Mouse (Mus musculus) brain, embryonic 18.5 days (tissue): Measurements from ENCODE around the gene Atn1.
A peak's percentile ranks its signal among the peaks of the same experiment; 100 is the strongest.

ENCODE experiments used
- DNase-seq: peaks from one replicate; pipeline ENCODE4 v3.0.0-alpha.2; 2012; ENCODE audit warnings: low read depth, low spot score

Gene Atn1

DNA sequence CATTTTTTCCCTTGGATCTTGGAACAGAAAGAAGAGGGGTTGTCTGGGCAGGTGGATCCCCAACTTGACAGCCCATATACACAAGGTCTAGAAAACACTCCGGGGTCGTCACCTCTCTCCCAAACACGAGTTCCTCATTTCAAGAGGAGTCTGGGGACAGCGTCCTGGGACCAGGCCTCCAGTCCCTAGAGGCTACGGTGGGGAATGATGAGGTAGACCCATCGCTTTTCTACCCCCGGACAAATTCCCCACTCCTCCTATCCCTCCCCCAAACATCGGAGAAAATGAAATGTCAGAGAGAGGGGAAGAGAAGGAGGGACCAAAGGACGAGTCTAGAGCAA, 12.3 kb upstream of the Atn1 start:
- no peak for DNase-seq

GRCm38 (mm10) chr6:124767920-124768703, 11.8 kb upstream of the Atn1 start:
- DNase-seq, result no peak

GRCm38 (mm10) chr6:124767536-124767919, 11.2 kb upstream of the Atn1 start:
- no peak for DNase-seq

GRCm38 (mm10) chr6:124765951-124766350, 9.6 kb upstream of the Atn1 start:
- no peak for DNase-seq

- DNase-seq, result no peak
Measured at GRCm38 (mm10) chr6:124759259-124759658, 2.9 kb upstream of the Atn1 start.

- DNase-seq, result no peak
Measured at GRCm38 (mm10) chr6:124758849-124759232, 2.5 kb upstream of the Atn1 start.

- DNase-seq, result no peak
Measured at GRCm38 (mm10) chr6:124757909-124758848, 1.9 kb upstream of the Atn1 start.

GRCm38 (mm10) chr6:124757351-124757880, 1.1 kb upstream of the Atn1 start:
- DNase-seq, result no peak

GRCm38 (mm10) chr6:124756652-124757350, 477 bp upstream of the Atn1 start:
- DNase-seq, result no peak

DNA sequence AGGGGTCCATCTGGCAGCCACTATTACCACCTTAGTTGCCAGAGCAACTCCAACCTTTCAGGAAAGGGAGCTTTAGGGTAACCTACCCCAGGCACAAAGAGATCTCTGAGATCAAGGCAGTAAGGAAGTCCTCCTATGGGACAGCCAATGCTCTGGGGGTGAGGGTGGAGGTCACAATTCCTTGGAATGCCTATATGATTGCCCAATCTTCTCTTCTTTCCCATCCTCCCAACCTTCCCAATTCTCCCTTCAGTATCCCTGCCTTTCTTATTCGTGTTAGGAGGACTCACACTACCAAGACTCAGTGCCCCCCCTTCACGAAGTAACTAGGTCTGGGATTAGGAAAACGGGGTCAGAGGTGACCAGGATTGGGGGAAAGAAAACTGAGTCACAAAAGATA, 1.0 kb downstream of the Atn1 start:
- DNase-seq, result no peak

DNA sequence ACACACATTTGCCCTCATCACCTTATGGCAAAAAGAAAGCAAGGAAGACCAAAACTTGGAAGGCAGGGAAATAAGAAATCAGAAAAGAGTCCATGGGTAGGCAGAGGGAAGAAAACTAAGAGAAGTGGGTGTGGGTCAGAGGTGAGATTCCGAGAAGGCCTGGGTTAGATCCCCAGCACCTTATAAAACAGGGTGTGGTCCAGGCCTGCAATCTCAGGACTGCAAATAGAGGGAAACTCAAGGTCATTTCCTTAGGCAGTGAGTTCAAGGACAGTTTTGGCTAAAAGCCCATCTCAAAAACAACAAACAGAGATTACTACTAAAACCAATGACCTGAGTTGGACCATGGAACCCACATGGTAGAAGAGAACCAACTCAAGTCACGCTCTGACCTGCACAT, 2.5 kb downstream of the Atn1 start:
- no peak for DNase-seq

- no peak for DNase-seq
Measured at GRCm38 (mm10) chr6:124750405-124750804, 5.9 kb downstream of the Atn1 start.

DNA sequence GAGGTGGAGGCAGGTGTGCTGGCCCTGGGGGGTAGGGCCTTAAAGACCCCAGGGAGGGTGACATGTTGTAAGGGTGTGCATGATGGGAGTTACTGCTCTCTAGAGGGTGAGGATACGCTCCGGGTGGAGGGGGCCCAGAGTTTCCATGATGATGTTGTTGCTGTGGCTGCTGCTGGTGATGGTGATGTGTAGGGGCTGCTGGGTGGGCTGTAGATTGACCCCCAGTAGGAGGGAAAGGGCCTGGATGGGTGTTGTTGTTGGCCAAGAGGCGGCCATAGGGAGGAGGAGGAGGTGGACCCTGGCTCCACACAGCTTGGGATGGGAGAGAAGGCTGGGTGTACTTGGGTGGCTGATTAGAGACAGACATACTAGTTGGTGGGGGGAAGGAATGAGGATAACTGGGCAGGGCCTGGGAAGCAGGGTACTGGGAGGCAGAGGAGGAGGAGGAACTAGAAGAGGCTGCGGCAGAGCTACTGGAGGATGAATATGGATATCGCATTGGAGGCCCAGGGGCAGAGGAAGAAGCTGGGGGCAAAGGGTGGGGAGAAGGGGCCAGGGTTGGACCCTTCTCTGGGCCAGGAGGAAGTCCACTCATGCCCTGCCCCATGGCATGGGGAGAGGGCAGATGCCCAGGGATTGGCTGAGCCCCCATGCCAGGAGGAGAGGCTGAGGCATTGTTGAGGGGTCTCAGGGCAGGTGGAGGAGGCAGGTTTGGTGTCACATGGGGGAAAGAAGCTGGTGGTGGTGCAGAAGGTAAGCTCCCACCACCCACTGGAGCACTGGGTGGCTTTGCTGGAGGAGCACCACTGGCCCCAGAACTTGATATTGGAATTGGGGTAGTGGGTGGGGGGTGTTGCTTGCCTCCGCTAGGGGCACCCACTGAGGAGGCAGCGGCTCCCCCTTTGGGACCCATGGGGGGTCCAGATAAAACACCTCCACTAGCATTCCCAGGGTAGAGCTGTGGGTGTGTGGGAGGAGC, 9.4 kb downstream of the Atn1 start:
- no peak for DNase-seq

DNA sequence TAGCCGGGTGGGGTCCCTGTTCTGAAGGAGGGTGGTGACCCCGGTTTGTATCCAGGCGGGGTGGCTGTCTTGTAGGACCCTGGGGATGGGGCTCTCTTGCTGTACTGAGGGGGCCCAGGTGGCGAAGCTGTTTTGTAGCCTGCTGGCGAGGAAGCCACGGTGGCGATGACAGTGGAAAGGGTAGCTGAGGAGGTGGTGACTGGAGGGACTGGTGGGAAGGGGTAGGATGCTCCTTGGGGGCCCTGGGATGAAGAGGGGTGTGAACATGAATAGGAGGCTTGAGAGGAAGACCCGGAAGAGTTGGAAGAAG, 10.1 kb downstream of the Atn1 start:
- DNase-seq, result no peak

DNA sequence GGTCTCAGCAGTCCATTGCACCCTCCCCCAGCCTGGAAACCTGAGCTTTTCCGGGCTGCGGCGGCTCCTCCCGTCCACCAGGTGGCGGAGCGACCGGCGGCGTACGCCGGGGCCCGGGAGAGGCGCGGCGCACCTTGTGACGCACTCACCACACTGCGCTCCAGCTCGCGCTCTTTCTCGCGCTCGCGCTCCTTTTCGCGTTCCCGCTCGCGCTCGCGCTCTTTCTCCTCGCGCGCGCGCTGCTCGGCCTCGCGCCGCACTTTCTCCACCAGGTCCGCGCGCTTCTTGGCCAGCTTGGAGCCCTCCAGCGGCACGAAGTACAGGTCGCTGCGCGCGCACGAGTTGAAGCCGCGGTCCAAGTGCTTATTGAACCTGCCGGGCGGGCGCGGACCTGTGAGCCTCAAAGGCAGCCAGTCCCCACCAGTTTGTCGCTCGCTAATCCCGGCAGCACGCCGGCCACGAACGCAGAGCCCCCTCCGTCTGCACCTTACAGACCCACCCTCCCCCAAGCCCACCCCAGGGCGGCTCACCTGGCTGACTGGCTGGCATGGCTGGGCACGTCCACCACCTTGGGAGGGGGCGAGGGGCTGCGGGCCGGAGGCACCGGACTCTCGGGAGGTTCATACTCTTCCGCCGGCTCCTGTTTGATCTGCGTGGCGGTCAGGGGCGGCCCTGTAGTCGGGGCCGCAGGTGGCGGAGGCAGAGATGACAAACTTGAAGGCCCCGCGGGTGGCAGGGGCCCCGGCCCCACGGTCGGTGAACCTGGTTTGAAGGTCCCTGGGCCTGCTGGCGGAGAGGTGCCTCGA, 10.6 kb downstream of the Atn1 start:
- peak; percentile 89 for DNase-seq

DNA sequence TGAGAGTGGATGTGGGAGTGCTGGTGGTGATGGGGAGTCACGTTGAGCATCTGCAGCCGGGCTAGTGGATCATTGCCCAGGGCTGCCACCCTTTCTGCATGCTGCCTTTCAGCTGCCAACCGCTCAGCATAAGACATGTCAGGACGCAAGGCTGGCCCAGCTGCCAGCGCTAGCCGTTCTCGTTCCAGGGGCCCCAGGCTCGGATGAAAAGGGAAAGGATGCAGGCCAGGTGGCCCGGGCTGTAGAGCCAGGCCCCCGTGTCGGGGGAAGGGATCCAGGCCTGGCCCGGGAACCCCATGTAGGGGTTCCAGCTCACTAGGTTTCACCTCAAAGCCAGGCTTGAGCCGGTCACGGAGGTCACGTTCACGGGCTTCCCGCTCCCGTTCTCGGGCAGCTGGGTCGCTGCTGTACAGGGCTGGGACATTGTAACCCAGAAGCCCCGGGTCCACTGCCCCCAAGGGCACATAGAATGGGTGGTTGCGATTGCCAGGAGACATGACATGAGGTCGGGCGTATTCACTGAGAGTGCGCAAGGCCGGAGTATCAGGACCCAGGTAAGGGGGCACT, 11.5 kb downstream of the Atn1 start:
- DNase-seq, result no peak

DNA sequence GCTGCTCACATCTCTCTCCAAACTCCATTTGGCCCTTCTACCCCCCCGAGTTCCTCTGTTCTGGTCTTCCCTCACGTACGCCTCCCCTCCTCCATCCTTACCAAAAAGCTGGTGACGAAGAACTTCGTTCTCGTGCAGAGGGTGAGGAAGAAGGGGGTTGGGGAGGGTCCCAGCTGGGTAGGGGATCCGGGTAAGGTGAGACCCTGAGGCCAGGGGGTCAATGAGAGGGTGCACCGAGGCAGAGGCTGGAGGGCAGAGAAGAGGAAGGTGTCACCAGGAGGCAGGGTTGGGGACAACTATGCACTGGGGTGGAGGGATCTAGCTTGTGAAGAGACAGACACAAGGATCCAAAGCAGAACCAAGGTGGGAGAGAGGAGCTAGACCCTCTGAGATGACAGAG, 12.7 kb downstream of the Atn1 start:
- no peak for DNase-seq

DNA sequence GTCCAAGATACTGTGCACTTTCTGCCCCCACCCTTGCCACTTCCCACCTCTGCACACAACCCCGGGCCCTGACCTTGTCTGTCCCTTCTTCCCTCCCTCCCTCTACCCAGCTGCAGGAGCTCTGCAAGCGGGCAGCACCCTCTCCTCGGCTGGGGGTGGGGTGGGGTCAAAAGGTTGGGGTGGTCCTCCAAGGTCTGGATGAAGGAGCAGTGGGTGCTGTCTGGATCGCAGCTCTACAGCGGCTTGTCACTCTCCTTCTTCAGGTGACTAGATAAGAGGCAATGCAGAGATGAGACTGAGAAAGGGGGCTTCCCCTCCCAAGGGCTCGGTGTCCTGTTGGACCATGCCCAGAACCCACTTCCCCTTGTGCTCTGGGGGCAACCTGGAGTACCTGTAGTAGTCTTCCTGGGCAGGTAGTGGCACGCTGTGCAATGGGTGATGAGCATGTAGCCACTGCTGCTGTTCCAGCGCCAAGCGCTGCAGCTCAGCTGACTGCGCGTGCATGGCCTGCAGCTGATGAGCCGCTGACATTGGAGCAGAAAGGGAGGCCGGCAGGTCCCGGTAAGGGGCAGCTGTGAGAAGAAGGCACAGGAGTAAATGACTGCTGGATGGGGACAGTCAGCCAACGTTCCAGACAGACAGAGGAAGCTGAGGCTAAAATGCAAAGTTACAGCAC, 13.3 kb downstream of the Atn1 start:
- no peak for DNase-seq

- no peak for DNase-seq
Measured at GRCm38 (mm10) chr6:124741842-124742241, 14.5 kb downstream of the Atn1 start.
